Mouse (Mus musculus): ENCODE measurements around the gene Lgals3bp.
A peak's percentile ranks its signal among the peaks of the same experiment; 100 is the strongest.

Lgals3bp gene

GRCm38 (mm10) chr11:118401760-118402280 lies at the start of gene Lgals3bp:
Lgals3bp (minus strand) TSS chr11:118402092.
- DNase-seq (ENCODE audit: low spot score): peak; percentile 42

GRCm38 (mm10) chr11:118451211-118451610 lies 49.3 kb upstream of the Lgals3bp start:
- no peak for DNase-seq (ENCODE audit: low spot score)

- DNase-seq (ENCODE audit: low spot score): no peak
Measured at GRCm38 (mm10) chr11:118448385-118448784, 46.5 kb upstream of the Lgals3bp start.

GRCm38 (mm10) chr11:118447346-118447745 lies 45.5 kb upstream of the Lgals3bp start:
- DNase-seq (ENCODE audit: low spot score): no peak

- DNase-seq (ENCODE audit: low spot score): peak; percentile 74
Measured at GRCm38 (mm10) chr11:118445843-118446242, 44.0 kb upstream of the Lgals3bp start.

- DNase-seq (ENCODE audit: low spot score): peak; percentile 80
Measured at GRCm38 (mm10) chr11:118443201-118443970, 41.5 kb upstream of the Lgals3bp start.

GRCm38 (mm10) chr11:118442691-118443090 lies 40.8 kb upstream of the Lgals3bp start:
- no peak for DNase-seq (ENCODE audit: low spot score)

GRCm38 (mm10) chr11:118438665-118439414 lies 36.9 kb upstream of the Lgals3bp start:
- no peak for DNase-seq (ENCODE audit: low spot score)

- DNase-seq (ENCODE audit: low spot score): no peak
Measured at GRCm38 (mm10) chr11:118436471-118436935, 34.6 kb upstream of the Lgals3bp start.

GRCm38 (mm10) chr11:118434093-118434492 lies 32.2 kb upstream of the Lgals3bp start:
- no peak for DNase-seq (ENCODE audit: low spot score)

- DNase-seq (ENCODE audit: low spot score): no peak
Measured at GRCm38 (mm10) chr11:118433398-118433868, 31.5 kb upstream of the Lgals3bp start.

GRCm38 (mm10) chr11:118431100-118431948 lies 29.4 kb upstream of the Lgals3bp start:
- DNase-seq (ENCODE audit: low spot score): no peak

GRCm38 (mm10) chr11:118430291-118430885 lies 28.5 kb upstream of the Lgals3bp start:
- DNase-seq (ENCODE audit: low spot score): no peak

- DNase-seq (ENCODE audit: low spot score): no peak
Measured at GRCm38 (mm10) chr11:118428944-118429709, 27.2 kb upstream of the Lgals3bp start.

- DNase-seq (ENCODE audit: low spot score): no peak
Measured at GRCm38 (mm10) chr11:118428460-118428868, 26.6 kb upstream of the Lgals3bp start.

- DNase-seq (ENCODE audit: low spot score): no peak
Measured at GRCm38 (mm10) chr11:118427986-118428385, 26.1 kb upstream of the Lgals3bp start, which contains the start of gene C1qtnf1. C1qtnf1 (plus strand) TSS chr11:118428203.

GRCm38 (mm10) chr11:118427266-118427779 lies 25.4 kb upstream of the Lgals3bp start:
- DNase-seq (ENCODE audit: low spot score): no peak

GRCm38 (mm10) chr11:118426765-118427164 lies 24.9 kb upstream of the Lgals3bp start:
- no peak for DNase-seq (ENCODE audit: low spot score)

- no peak for DNase-seq (ENCODE audit: low spot score)
Measured at GRCm38 (mm10) chr11:118424621-118425335, 22.9 kb upstream of the Lgals3bp start.
